Mouse (Mus musculus): ENCODE results near the gene Med24. TPM values are rescaled to one million over a fixed set of nuclear protein-coding genes. Genes with fewer than 3 reads are reported as not detected.
A peak's percentile ranks its signal among the peaks of the same experiment; 100 is the strongest.

Med24 gene
- polyA plus RNA-seq, 1 experiment from 2014 or later: 61.0 TPM

- WGBS: 87% methylated on average over 10 of the region's 10 CpGs
- Histone ChIP-seq H3K4me2 (replicated peaks) (no peak overlapping the region), H3K27me3 (peaks cover 3% of the 10 kb centered on the region; the same call in 1 of the 2 replicates), H3K36me3 (peaks cover 62% of the 10 kb centered on the region), H3K27ac (no peak overlapping the region), H3K9ac (no peak overlapping the region), H3K4me3 (no peak overlapping the region), H3K4me1 (peaks cover 22% of the 10 kb centered on the region), H3K9me3 (no peaks in the 10 kb centered on the region)
- ATAC-seq (ENCODE audit: low FRiP score, low read depth): no peak
Measured at GRCm38 (mm10) chr11:98705021-98705420, 24.2 kb downstream of the Med24 start.

GRCm38 (mm10) chr11:98702323-98702722 lies 26.9 kb downstream of the Med24 start:
- no peak overlapping the region for H3K4me3 ChIP-seq
- H3K36me3 ChIP-seq: peaks cover 36% of the 10 kb centered on the region
- WGBS: 62% methylated on average over 5 of the region's 5 CpGs
- no peak overlapping the region for H3K4me2 ChIP-seq (replicated peaks)
- no peak overlapping the region for H3K9ac ChIP-seq
- no peak for ATAC-seq (ENCODE audit: low FRiP score, low read depth)
- H3K27ac ChIP-seq: no peak overlapping the region
- peaks cover 14% of the 10 kb centered on the region for H3K4me1 ChIP-seq
- H3K27me3 ChIP-seq: peaks cover 3% of the 10 kb centered on the region; the same call in 1 of the 2 replicates
- no peaks in the 10 kb centered on the region for H3K9me3 ChIP-seq

DNA sequence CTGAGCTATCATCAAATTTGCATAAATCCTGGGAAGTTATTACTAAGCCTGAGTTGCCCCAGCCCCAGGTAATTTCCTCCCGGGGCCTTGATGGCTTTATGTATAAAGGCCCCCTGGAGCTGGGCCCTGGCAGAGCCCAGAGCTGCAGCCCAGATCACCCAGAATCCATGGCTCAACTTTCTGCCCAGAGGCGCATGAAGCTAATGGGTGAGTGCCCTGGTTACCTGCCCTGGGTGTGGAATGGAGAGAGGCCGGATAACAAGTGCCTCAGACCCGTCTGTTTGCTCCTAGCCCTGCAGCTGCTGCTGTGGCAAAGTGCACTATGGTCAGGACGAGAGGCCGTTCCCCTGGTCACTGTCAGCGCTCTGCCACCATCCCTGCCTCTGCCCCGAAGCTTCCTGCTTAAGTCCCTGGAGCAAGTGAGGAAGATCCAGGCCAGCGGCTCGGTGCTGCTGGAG lies 28.0 kb downstream of the Med24 start, which contains the start of gene Csf3:
Csf3 (plus strand) TSS at position 51 of the 458 bp plus-strand sequence.
- H3K36me3 ChIP-seq: peaks cover 36% of the 10 kb centered on the region
- H3K4me2 ChIP-seq (replicated peaks): no peak within 1 kb of the TSS
- H3K27me3 ChIP-seq: peaks cover 3% of the 10 kb centered on the region; the same call in 1 of the 2 replicates
- WGBS: 36% methylated on average over 10 of the region's 10 CpGs
- H3K4me1 ChIP-seq: peaks cover 14% of the 10 kb centered on the region
- H3K9me3 ChIP-seq: no peaks in the 10 kb centered on the region
- H3K27ac ChIP-seq: no peak within 1 kb of the TSS
- 0 out of 2 replicates have a peak within 1 kb of the TSS, but pooled peaks have one; percentile 26 for H3K9ac ChIP-seq
- H3K4me3 ChIP-seq: no peak within 1 kb of the TSS
- no peak for ATAC-seq (ENCODE audit: low FRiP score, low read depth)

DNA sequence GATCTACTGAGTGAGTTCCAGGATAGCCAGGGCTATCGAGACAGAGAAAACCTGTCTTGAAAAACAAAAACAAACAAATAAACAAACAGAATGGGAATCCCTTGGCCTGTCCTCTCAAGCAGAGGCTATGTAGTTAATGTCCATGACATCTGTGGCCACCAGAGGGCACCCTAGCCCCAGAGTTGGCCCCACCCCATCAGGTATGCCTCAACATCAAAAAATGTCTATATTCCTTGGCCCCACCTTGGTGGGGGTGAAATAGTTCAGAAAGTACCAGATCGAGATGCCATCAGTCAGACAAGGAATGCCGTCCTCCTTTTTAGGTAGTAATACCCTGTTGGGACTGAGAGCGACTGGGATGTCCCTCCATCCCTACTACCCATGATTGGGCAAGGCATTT lies 29.3 kb downstream of the Med24 start:
- WGBS: 35% methylated on average over 4 of the region's 4 CpGs

GRCm38 (mm10) chr11:98698849-98699640 lies 30.2 kb downstream of the Med24 start:
- Histone ChIP-seq H3K27ac (no peak overlapping the region), H3K9me3 (no peaks in the 10 kb centered on the region), H3K4me3 (no peak overlapping the region), H3K4me1 (peaks cover 14% of the 10 kb centered on the region), H3K4me2 (replicated peaks) (no peak overlapping the region), H3K27me3 (peaks cover 3% of the 10 kb centered on the region; the same call in 1 of the 2 replicates), H3K36me3 (peaks cover 36% of the 10 kb centered on the region), H3K9ac (no peak overlapping the region)
- no peak for ATAC-seq (ENCODE audit: low FRiP score, low read depth)
- 88% methylated on average over 16 of the region's 16 CpGs for WGBS

More for the DNA sequence above, 29.3 kb downstream of the Med24 start:
- H3K9me3 ChIP-seq: no peaks in the 10 kb centered on the region
- ATAC-seq (ENCODE audit: low FRiP score, low read depth): no peak
- H3K4me1 ChIP-seq: peaks cover 14% of the 10 kb centered on the region
- H3K4me3 ChIP-seq: no peak overlapping the region
- H3K27ac ChIP-seq: no peak overlapping the region
- no peak overlapping the region for H3K9ac ChIP-seq
- H3K27me3 ChIP-seq: peaks cover 3% of the 10 kb centered on the region; the same call in 1 of the 2 replicates
- H3K4me2 ChIP-seq (replicated peaks): no peak overlapping the region
- peaks cover 36% of the 10 kb centered on the region for H3K36me3 ChIP-seq

GRCm38 (mm10) chr11:98697225-98697624 lies 32.0 kb downstream of the Med24 start:
- H3K36me3 ChIP-seq: peaks cover 52% of the 10 kb centered on the region
- H3K27me3 ChIP-seq: peaks cover 3% of the 10 kb centered on the region; the same call in 1 of the 2 replicates
- H3K9ac ChIP-seq: no peak overlapping the region
- WGBS: 83% methylated on average over 12 of the region's 12 CpGs
- H3K4me2 ChIP-seq (replicated peaks): no peak overlapping the region
- no peak overlapping the region for H3K4me3 ChIP-seq
- peaks cover 9% of the 10 kb centered on the region for H3K4me1 ChIP-seq
- no peak for ATAC-seq (ENCODE audit: low FRiP score, low read depth)
- H3K27ac ChIP-seq: no peak overlapping the region
- no peaks in the 10 kb centered on the region for H3K9me3 ChIP-seq

- H3K4me3 ChIP-seq: no peak overlapping the region
- no peak overlapping the region for H3K4me2 ChIP-seq (replicated peaks)
- WGBS: 88% methylated on average over 14 of the region's 14 CpGs
- peaks cover 8% of the 10 kb centered on the region for H3K4me1 ChIP-seq
- no peak for ATAC-seq (ENCODE audit: low FRiP score, low read depth)
- peaks cover 58% of the 10 kb centered on the region for H3K36me3 ChIP-seq
- H3K27me3 ChIP-seq: peaks cover 3% of the 10 kb centered on the region; the same call in 1 of the 2 replicates
- H3K9ac ChIP-seq: no peak overlapping the region
- no peaks in the 10 kb centered on the region for H3K9me3 ChIP-seq
- no peak overlapping the region for H3K27ac ChIP-seq
Measured at GRCm38 (mm10) chr11:98696454-98697216, 32.6 kb downstream of the Med24 start.

DNA sequence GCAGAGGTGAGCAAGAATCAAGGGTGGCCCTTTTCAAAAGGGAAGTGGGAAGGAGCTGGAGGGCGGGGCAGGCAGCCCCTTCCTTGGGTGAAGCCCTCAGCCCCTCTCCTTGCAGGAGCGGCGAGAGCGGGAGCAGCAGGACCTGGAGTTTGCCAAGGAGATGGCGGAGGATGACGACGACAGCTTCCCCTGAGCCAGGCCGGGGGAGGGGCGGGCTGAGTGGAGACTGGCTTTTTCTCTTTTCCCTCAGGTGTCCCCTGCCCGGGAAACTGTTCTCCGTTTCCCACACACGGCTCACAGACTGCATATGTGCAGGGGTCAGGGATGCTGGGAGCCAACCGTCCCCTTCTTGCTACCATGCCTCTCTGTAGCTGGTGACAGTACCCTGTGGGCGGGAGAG lies 33.8 kb downstream of the Med24 start:
- Histone ChIP-seq H3K27me3 (no peaks in the 10 kb centered on the region; the same call in 1 of the 2 replicates), H3K4me1 (peaks cover 5% of the 10 kb centered on the region), H3K9me3 (no peaks in the 10 kb centered on the region), H3K4me3 (no peak overlapping the region), H3K36me3 (peaks cover 70% of the 10 kb centered on the region), H3K9ac (no peak overlapping the region), H3K27ac (no peak overlapping the region), H3K4me2 (replicated peaks) (no peak overlapping the region)
- ATAC-seq (ENCODE audit: low FRiP score, low read depth): no peak
- WGBS: 76% methylated on average over 14 of the region's 14 CpGs

DNA sequence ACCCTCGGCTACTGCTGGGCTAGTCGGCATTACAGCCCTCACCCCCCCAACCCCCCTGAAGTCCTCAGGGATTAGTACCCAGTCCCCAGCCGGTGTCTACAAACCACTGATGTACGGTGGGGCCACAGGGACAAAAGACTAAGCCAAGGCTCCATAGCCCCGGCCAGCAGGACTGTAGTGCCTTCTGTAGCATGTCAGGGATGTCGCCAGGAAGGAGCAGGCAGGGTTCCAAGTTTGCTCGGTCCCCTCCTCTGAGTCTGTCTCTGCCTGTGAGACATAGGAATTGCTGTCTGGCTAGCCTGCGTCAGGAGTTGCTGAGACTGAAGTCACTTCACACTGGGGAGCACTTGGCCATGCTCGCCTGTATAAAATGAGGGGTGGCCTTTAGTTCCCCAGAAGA lies 34.9 kb downstream of the Med24 start:
- peaks cover 81% of the 10 kb centered on the region for H3K36me3 ChIP-seq
- H3K4me2 ChIP-seq (replicated peaks): no peak overlapping the region
- H3K4me1 ChIP-seq: no peaks in the 10 kb centered on the region
- no peak overlapping the region for H3K27ac ChIP-seq
- H3K9ac ChIP-seq: no peak overlapping the region
- WGBS: 88% methylated on average over 9 of the region's 9 CpGs
- ATAC-seq (ENCODE audit: low FRiP score, low read depth): no peak
- H3K9me3 ChIP-seq: no peaks in the 10 kb centered on the region
- H3K4me3 ChIP-seq: no peak overlapping the region
- no peaks in the 10 kb centered on the region for H3K27me3 ChIP-seq

- Histone ChIP-seq H3K9ac (no peak overlapping the region), H3K4me2 (replicated peaks) (no peak overlapping the region), H3K9me3 (no peaks in the 10 kb centered on the region), H3K27me3 (no peaks in the 10 kb centered on the region), H3K4me1 (no peaks in the 10 kb centered on the region), H3K4me3 (no peak overlapping the region), H3K27ac (no peak overlapping the region), H3K36me3 (peaks cover 84% of the 10 kb centered on the region)
- 92% methylated on average over 9 of the region's 9 CpGs for WGBS
- no peak for ATAC-seq (ENCODE audit: low FRiP score, low read depth)
Measured at GRCm38 (mm10) chr11:98693746-98694145, 35.5 kb downstream of the Med24 start.

DNA sequence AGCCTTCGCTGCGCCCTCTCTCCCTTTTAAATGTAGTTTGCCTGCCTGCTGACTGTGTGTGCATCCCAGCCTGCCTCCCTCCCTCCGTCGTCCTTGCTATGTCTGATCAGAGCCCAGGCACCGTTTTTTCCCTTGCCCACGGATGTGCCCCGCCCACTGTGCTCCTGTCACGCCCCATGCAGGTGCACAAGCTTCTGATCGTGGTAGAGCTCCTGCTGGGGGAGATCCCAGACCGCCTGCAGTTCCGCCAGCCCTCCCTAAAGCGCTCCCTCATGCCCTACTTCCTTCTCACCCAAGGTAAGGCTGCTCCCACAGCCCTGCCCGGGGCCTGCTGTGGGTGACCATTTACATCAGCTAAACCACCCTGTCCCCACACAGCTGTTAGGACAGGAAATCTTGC lies 36.0 kb downstream of the Med24 start:
- no peak overlapping the region for H3K9ac ChIP-seq
- no peaks in the 10 kb centered on the region for H3K9me3 ChIP-seq
- no peaks in the 10 kb centered on the region for H3K4me1 ChIP-seq
- ATAC-seq (ENCODE audit: low FRiP score, low read depth): no peak
- no peak overlapping the region for H3K4me3 ChIP-seq
- H3K27me3 ChIP-seq: no peaks in the 10 kb centered on the region
- no peak overlapping the region for H3K27ac ChIP-seq
- 73% methylated on average over 13 of the region's 13 CpGs for WGBS
- H3K4me2 ChIP-seq (replicated peaks): no peak overlapping the region
- H3K36me3 ChIP-seq: peaks cover 87% of the 10 kb centered on the region

DNA sequence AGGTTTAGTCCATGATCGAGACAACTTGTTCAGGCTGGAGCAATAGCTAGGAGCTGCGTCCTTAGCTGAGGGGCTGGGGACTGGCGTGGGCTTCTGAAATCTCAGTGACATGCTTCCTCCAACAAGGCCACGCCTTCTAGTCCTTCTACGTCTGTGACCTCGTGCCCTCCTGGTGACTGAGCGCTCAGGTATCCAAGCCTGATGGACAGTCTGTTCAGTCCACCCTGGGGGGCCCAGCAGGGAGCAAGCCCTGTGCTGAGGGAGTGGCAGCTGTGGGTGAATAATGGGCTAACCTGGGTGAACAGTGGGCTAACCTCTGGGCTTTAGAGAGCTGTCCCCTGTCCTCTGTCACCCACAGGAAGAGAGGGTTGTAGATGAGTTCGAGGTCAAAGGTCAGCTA lies 41.2 kb downstream of the Med24 start:
- no peak overlapping the region for H3K4me3 ChIP-seq
- WGBS: 92% methylated on average over 8 of the region's 8 CpGs
- no peaks in the 10 kb centered on the region for H3K9me3 ChIP-seq
- peaks cover 13% of the 10 kb centered on the region for H3K4me1 ChIP-seq
- H3K4me2 ChIP-seq (replicated peaks): no peak overlapping the region
- peaks cover 74% of the 10 kb centered on the region for H3K36me3 ChIP-seq
- no peak overlapping the region for H3K27ac ChIP-seq
- no peak for ATAC-seq (ENCODE audit: low FRiP score, low read depth)
- H3K27me3 ChIP-seq: no peaks in the 10 kb centered on the region
- H3K9ac ChIP-seq: no peak overlapping the region

Measured in limb, embryonic 13.5 days (tissue).